Mouse (Mus musculus) stomach, embryonic 15.5 days (tissue): Measurements from ENCODE around the gene Pex16. TPM values are rescaled to one million over a fixed set of nuclear protein-coding genes. Genes with fewer than 3 reads are reported as not detected.

Source experiments
- ATAC-seq: fragments of 200-750 bp; cut with Nextera tagmentation; 2 replicates; pipeline ENCODE4 v1.8.0; 2017; ENCODE audit warnings: low read depth, moderate number of reproducible peaks, moderate TSS enrichment; ENCODE audit not compliant: insufficient read depth, low FRiP score
- H3K27ac ChIP-seq: fragments of 300-500 bp; sonication (generic); 2 replicates; pipeline ENCODE4 v1.5.1; 2015; ENCODE audit warnings: mild to moderate bottlenecking, inconsistent platforms
- H3K27me3 ChIP-seq: fragments of 300-500 bp; sonication (generic); replicated peaks from 2 replicates; pipeline ENCODE4 v1.6.1; 2015; ENCODE audit warnings: inconsistent platforms
- H3K36me3 ChIP-seq: fragments of 300-500 bp; sonication (generic); 2 replicates; pipeline ENCODE4 v1.6.1; 2015; ENCODE audit warnings: inconsistent platforms
- H3K4me1 ChIP-seq: fragments of 300-500 bp; sonication (generic); 2 replicates; pipeline ENCODE4 v1.6.1; 2015; ENCODE audit warnings: inconsistent platforms
- H3K4me2 ChIP-seq: fragments of 300-500 bp; sonication (generic); 2 replicates; pipeline ENCODE4 v1.6.1; 2015; ENCODE audit warnings: mild to moderate bottlenecking, inconsistent platforms
- H3K4me3 ChIP-seq: fragments of 300-500 bp; sonication (generic); replicated peaks from 2 replicates; pipeline ENCODE4 v1.5.1; 2015; ENCODE audit warnings: inconsistent platforms
- H3K9ac ChIP-seq: fragments of 300-500 bp; sonication (generic); 2 replicates; pipeline ENCODE4 v1.6.1; 2015; ENCODE audit warnings: inconsistent platforms
- H3K9me3 ChIP-seq: fragments of 300-500 bp; sonication (generic); 2 replicates; pipeline ENCODE4 v1.6.1; 2016; ENCODE audit warnings: inconsistent platforms
- WGBS: fragments of 180-500 bp; shearing (Covaris S2); methylation state at CpG from one replicate; pipeline ENCODE4 v1.1.7; 2015; 5-methylcytosine and 5-hydroxymethylcytosine counted together
- polyA plus RNA-seq: library from polyadenylated mRNA; unstranded; fragments of >200 nt; fragmentation: Nextera tagmentation; extraction: Ambion mirVana; gene quantifications from 2 replicates; pipeline ENCODE4 v1.2.1, GENCODE M21; 2015

Pex16 gene
- polyA plus RNA-seq, 1 experiment from 2014 or later: 28.0 TPM

DNA sequence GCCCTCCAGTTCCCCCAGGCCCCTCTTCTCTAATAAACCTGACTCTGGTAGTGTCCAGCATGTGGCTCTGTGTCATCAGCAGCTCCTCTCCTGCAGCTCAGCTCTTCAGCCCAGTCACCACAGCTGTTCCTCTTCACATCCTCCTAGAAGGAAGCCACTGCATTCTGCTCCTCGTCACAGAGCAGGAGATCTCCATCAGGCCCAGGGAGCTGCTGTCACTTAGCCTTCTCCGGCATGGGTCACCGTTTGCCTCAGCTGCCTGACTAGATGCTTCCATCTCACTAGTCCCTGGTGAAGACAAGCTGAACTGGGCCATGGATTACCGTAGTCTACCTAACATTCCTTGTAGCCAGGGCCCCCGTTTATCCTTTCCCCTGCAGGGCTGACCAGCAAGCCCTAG, 6.7 kb downstream of the Pex16 start:
- no peaks in the 10 kb centered on the region for H3K9me3 ChIP-seq
- H3K9ac ChIP-seq: no peak overlapping the region
- H3K4me1 ChIP-seq: peaks cover 11% of the 10 kb centered on the region
- no peak overlapping the region for H3K4me3 ChIP-seq
- ATAC-seq: no peak
- no peak overlapping the region for H3K27ac ChIP-seq
- 68% methylated on average over 5 of the region's 5 CpGs for WGBS
- no peak overlapping the region for H3K4me2 ChIP-seq
- H3K27me3 ChIP-seq: no peaks in the 10 kb centered on the region
- peaks cover 35% of the 10 kb centered on the region for H3K36me3 ChIP-seq

- Histone ChIP-seq H3K4me1 (peaks cover 9% of the 10 kb centered on the region; the same call in 1 of the 2 replicates), H3K4me3 (no peak within 1 kb of the TSS), H3K9me3 (no peaks in the 10 kb centered on the region), H3K27me3 (no peaks in the 10 kb centered on the region), H3K27ac (no peak within 1 kb of the TSS), H3K36me3 (peaks cover 39% of the 10 kb centered on the region), H3K9ac (no peak within 1 kb of the TSS), H3K4me2 (no peak within 1 kb of the TSS)
- no peak for ATAC-seq
- WGBS: 85% methylated on average over 5 of the region's 5 CpGs
These were observed 7.6 kb downstream of the Pex16 start, which contains the start of gene 1700029I15Rik for GRCm38 (mm10) chr2:92381901-92382588. Gene 1700029I15Rik (plus strand): TSS chr2:92382538.

DNA sequence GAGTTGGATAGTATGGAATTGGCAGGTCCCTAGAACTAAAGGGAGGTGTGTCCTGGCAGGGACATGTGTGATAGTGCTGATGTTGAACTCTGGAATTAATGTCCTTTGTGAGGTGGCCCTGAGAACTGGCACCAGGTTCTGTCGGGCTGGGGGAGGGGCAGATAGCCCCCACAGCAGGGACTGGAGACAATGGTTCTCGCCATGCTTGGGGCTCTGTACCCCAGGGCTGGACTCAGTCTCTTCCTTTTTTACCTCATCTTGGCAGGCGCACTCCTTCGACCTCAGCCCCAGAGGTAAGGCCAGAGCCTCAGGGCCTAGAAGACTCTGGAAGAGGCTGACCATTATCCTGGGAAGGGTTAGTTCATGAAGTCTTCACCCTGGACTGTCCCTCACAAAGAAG, 8.3 kb downstream of the Pex16 start:
- WGBS: 90% methylated on average over 4 of the region's 4 CpGs
- H3K4me3 ChIP-seq: no peak overlapping the region
- no peak overlapping the region for H3K27ac ChIP-seq
- H3K27me3 ChIP-seq: no peaks in the 10 kb centered on the region
- H3K4me1 ChIP-seq: peaks cover 12% of the 10 kb centered on the region; the same call in 1 of the 2 replicates
- no peaks in the 10 kb centered on the region for H3K9me3 ChIP-seq
- H3K4me2 ChIP-seq: no peak overlapping the region
- H3K36me3 ChIP-seq: peaks cover 39% of the 10 kb centered on the region
- no peak overlapping the region for H3K9ac ChIP-seq
- no peak for ATAC-seq

- Histone ChIP-seq H3K9ac (no peak overlapping the region), H3K27ac (no peak overlapping the region), H3K36me3 (peaks cover 28% of the 10 kb centered on the region; the same call in 1 of the 2 replicates), H3K27me3 (no peaks in the 10 kb centered on the region), H3K9me3 (no peaks in the 10 kb centered on the region), H3K4me2 (no peak overlapping the region), H3K4me1 (peaks cover 22% of the 10 kb centered on the region), H3K4me3 (no peak overlapping the region)
- WGBS: 78% methylated on average over 4 of the region's 4 CpGs
- no peak for ATAC-seq
These were observed 9.6 kb downstream of the Pex16 start for GRCm38 (mm10) chr2:92384101-92384500.

DNA sequence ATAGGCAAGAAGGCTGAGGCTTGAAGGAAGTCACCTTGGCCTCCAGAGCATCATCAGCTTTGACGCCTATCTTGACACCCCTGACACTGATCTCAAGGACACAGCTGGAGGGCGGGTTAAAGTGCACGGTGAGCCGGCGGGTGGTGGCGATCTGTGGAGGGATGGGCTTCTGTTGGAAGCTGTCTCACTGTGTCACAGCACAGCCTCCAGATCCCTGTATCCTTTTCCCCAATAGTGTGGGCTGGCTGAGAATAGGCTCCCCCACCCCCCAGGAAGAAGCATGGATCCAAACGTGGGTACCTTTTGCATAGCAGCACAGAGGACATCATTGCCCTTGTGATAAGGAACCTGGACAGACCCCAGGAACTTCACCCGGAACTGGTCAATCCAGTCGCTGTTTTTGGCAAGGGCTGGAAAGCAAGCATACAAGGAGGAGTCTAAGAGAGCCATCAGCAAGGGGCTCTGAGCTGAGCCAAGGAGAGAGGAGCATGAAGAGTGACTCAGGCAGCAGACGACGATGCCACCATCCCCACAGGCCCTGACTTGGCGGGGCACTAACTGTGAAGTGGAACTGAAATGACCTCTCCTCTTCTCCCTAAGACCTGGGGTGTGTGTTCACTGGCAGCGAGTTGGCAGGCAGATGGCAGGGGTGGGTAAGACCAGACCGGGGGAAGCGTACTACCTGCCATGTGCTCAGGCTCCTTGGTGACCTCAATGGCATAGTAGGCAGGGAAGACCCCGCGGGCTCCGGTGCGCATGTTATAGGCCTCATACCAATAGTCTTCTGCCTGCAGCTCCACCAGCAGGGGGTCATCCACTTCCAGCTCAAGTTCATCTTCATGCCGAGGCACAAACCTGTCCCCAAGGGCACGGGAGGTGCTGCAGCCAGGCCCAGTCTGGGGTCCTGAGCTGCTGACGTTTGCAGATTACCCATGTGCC, 10.9 kb downstream of the Pex16 start:
- 79% methylated on average over 22 of the region's 22 CpGs for WGBS
- Histone ChIP-seq H3K4me2 (no peak overlapping the region), H3K27ac (no peak overlapping the region), H3K9ac (no peak overlapping the region), H3K9me3 (no peaks in the 10 kb centered on the region), H3K4me1 (peaks cover 30% of the 10 kb centered on the region), H3K4me3 (no peak overlapping the region), H3K27me3 (no peaks in the 10 kb centered on the region), H3K36me3 (peaks cover 21% of the 10 kb centered on the region; the same call in 1 of the 2 replicates)
- ATAC-seq: no peak

DNA sequence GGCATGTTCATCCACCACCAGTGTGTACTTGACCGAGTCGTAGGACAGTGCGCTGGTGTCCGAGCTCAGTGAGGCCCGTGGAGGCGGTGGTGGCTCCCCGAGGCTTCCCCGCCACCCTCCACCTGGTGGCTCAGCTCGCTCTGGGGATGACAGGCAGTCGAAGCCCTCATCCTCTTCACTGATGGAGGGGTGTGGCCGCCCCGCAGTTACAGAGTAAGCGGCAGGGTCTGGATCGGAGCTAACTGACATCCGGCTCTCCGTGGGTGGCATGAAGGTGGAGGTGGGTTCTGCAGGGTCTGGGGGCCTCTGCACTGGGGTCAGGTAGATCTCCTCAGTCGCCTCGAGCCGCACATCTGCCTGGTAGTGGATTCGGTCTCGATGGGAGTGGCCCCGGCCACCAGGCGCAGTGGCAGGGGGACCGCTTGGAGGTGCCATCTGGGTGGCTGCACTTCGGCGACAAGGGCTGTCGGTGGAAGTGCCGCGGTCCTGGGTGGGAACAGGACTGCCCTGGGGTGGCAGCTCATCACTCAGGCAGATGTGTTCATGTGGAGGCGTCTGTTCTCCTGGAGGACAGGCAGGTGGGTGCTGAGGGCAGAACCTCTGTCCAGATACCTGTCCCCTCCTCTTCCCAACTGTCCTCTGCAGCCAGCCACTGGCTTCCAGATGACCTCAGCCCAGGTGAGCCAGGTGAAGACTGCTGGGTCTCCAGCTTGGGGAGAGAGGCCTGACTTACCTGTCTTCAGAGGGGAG, 12.5 kb downstream of the Pex16 start:
- no peak overlapping the region for H3K9ac ChIP-seq
- 90% methylated on average over 30 of the region's 30 CpGs for WGBS
- H3K27me3 ChIP-seq: no peaks in the 10 kb centered on the region
- peaks cover 16% of the 10 kb centered on the region; the same call in 1 of the 2 replicates for H3K36me3 ChIP-seq
- no peak overlapping the region for H3K4me2 ChIP-seq
- ATAC-seq: no peak
- H3K27ac ChIP-seq: no peak overlapping the region
- H3K4me1 ChIP-seq: peaks cover 39% of the 10 kb centered on the region
- no peak overlapping the region for H3K4me3 ChIP-seq
- H3K9me3 ChIP-seq: no peaks in the 10 kb centered on the region

DNA sequence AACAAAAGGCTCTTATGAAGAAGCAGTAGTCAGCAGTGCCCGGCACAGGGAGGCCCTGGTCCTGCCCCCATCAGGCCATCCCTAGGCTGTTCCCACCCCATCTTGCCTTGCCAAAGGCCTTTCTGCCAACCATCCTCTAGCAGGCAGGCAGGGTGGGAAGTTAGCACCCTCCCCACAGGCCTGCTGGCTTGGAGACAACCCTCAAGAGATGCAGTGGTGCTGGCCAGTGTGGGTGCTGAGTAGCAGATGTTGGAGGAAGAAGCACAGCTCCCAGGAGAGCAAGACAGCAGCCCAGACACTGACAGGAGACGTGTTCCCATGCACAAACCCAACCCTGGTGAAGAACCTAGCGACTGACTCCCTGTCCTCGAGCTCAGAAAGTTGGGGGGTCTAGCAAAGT, 13.2 kb downstream of the Pex16 start:
- Histone ChIP-seq H3K4me1 (peaks cover 45% of the 10 kb centered on the region), H3K9ac (no peak overlapping the region), H3K36me3 (peaks cover 14% of the 10 kb centered on the region; the same call in 1 of the 2 replicates), H3K27ac (no peak overlapping the region), H3K4me3 (no peak overlapping the region), H3K27me3 (no peaks in the 10 kb centered on the region), H3K4me2 (peak overlapping the region; percentile 65; the same call in 1 of the 2 replicates), H3K9me3 (no peaks in the 10 kb centered on the region)
- 84% methylated on average over 4 of the region's 4 CpGs for WGBS
- no peak for ATAC-seq

DNA sequence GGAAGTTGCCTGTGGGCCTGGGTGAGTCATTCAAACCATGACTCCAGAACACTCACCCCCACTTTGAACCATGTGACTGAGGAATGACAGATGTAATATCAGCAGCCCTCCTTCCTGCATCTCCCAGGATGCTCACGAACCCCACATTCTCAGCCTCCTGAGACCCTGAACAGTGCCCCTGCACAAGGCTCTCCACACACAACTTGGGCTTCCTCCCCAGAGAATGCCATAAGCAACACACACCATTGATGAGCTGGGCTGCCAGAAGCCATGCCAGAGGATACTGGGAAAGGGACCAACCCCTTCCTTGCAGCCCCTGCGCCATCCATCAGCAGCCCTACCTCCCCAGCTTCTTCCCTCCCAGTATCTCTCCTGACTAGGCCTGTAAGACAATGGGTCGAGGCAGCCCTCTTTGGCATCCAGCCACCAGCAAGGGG, 13.6 kb downstream of the Pex16 start:
- Histone ChIP-seq H3K36me3 (peaks cover 14% of the 10 kb centered on the region; the same call in 1 of the 2 replicates), H3K4me2 (peak overlapping the region; percentile 65), H3K27me3 (no peaks in the 10 kb centered on the region), H3K27ac (no peak overlapping the region), H3K9me3 (no peaks in the 10 kb centered on the region), H3K4me3 (peak overlapping the region; percentile 65), H3K9ac (no peak overlapping the region; the same call in 1 of the 2 replicates), H3K4me1 (peaks cover 50% of the 10 kb centered on the region)
- no peak for ATAC-seq
- WGBS: 44% methylated on average over 3 of the region's 3 CpGs

GRCm38 (mm10) chr2:92388891-92389641, 14.6 kb downstream of the Pex16 start:
- Histone ChIP-seq H3K4me3 (peak overlapping the region; percentile 65), H3K4me1 (peaks cover 50% of the 10 kb centered on the region), H3K27me3 (no peaks in the 10 kb centered on the region), H3K4me2 (peak overlapping the region; percentile 65), H3K27ac (peak overlapping the region; percentile 76; the same call in 1 of the 2 replicates), H3K9ac (peak overlapping the region; percentile 26), H3K9me3 (no peaks in the 10 kb centered on the region), H3K36me3 (peaks cover 10% of the 10 kb centered on the region; the same call in 1 of the 2 replicates)
- peak; percentile 89 for ATAC-seq
- under 1% methylated on average over 55 of the region's 62 CpGs for WGBS

DNA sequence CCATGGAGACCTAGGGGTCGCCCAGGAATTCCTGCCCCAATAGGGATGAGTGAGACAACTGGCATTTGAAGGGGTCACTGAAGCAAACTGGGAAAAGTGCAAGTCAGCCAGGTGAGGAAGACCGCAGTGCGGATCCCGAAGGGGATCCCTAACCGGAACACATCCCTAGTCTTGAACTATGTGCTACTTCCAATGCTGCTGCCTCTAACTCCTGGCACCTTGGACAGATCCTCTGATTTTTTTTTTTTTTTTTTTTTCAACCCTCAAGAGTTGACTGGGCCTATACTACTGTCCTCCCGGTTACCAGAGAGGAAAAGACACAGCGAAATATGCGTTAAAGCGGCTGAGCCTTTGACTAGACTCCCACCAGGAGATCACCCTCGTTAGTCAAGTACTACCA, 15.2 kb downstream of the Pex16 start:
- Histone ChIP-seq H3K9me3 (no peaks in the 10 kb centered on the region), H3K9ac (no peak overlapping the region), H3K27ac (peak overlapping the region; percentile 76; the same call in 1 of the 2 replicates), H3K4me2 (peak overlapping the region; percentile 65), H3K27me3 (no peaks in the 10 kb centered on the region), H3K4me3 (peak overlapping the region; percentile 65), H3K36me3 (peaks cover 9% of the 10 kb centered on the region; the same call in 1 of the 2 replicates), H3K4me1 (peaks cover 50% of the 10 kb centered on the region)
- no peak for ATAC-seq
- WGBS: 7% methylated on average over 10 of the region's 10 CpGs
